Mouse (Mus musculus) MEL (cell line): ENCODE results near the gene Cnih3. TPM values are rescaled to one million over a fixed set of nuclear protein-coding genes. Genes with fewer than 3 reads are reported as not detected.

ENCODE experiments used
- DNase-seq: peaks from one replicate; pipeline ENCODE4 v3.0.0; 2011; ENCODE audit warnings: low read depth, low spot score
- H3K27ac ChIP-seq: 2 replicates; pipeline ENCODE4 v1.5.1; 2012; ENCODE audit warnings: low read depth, mild to moderate bottlenecking, control low read depth, low read length, moderate library complexity; ENCODE audit not compliant: control insufficient read depth
- H3K27me3 ChIP-seq, 2 experiments: fragments of 150-350 bp in 1 of 2; sonication (generic) in 1 of 2; 2 replicates each; pipeline ENCODE4 v1.6.1; 2012; ENCODE audit warnings: low read length in 2 of 2, mild to moderate bottlenecking in 2 of 2, improper control_type of control experiment in 1 of 2, moderate library complexity in 1 of 2; ENCODE audit not compliant: insufficient read depth in 2 of 2, control insufficient read depth in 1 of 2
- H3K36me3 ChIP-seq, 2 experiments: 2 replicates each; pipeline ENCODE4 v1.6.1; 2012 to 2014; ENCODE audit warnings: low read length in 2 of 2, improper control_type of control experiment in 1 of 2, inconsistent platforms in 1 of 2, mild to moderate bottlenecking in 1 of 2; ENCODE audit not compliant: insufficient read depth in 2 of 2, control insufficient read depth in 1 of 2
- H3K4me1 ChIP-seq, 2 experiments: fragments of 150-350 bp in 1 of 2; sonication (generic) in 1 of 2; 2 replicates each; pipeline ENCODE4 v1.6.1; 2012; ENCODE audit warnings: low read length in 2 of 2, improper control_type of control experiment in 1 of 2, mild to moderate bottlenecking in 1 of 2; ENCODE audit not compliant: insufficient read depth in 2 of 2, control insufficient read depth in 1 of 2
- H3K4me3 ChIP-seq, 2 experiments: fragments of 150-350 bp in 1 of 2; sonication (generic) in 1 of 2; 2 replicates each; pipeline ENCODE4 v1.5.1; 2012; ENCODE audit warnings: low read depth in 2 of 2, low read length in 2 of 2, mild to moderate bottlenecking in 2 of 2, moderate library complexity in 2 of 2, control low read depth in 1 of 2, improper control_type of control experiment in 1 of 2; ENCODE audit not compliant: control insufficient read depth in 1 of 2, insufficient read depth in 1 of 2
- H3K79me2 ChIP-seq: 2 replicates; pipeline ENCODE4 v1.6.1; 2012; ENCODE audit warnings: mild to moderate bottlenecking, low read length, moderate library complexity; ENCODE audit not compliant: control insufficient read depth, poor library complexity, insufficient read depth
- H3K9ac ChIP-seq: 2 replicates; pipeline ENCODE4 v1.6.1; 2012; ENCODE audit warnings: low read depth, mild to moderate bottlenecking, control low read depth, low read length, moderate library complexity; ENCODE audit not compliant: control insufficient read depth, poor library complexity, severe bottlenecking
- H3K9me3 ChIP-seq: fragments of 150-350 bp; sonication (generic); replicated peaks from 2 replicates; pipeline ENCODE4 v1.6.1; 2012; ENCODE audit warnings: mild to moderate bottlenecking, low read length, improper control_type of control experiment, moderate library complexity; ENCODE audit not compliant: insufficient read depth
- BHLHE40 ChIP-seq: IDR thresholded peaks from 2 replicates; pipeline ENCODE4 v1.6.1; 2012; ENCODE audit warnings: low read depth, mild to moderate bottlenecking, inconsistent platforms, low read length, improper control_type of control experiment, borderline replicate concordance
- CHD1 ChIP-seq: IDR thresholded peaks from 2 replicates; pipeline ENCODE4 v1.6.1; 2012; ENCODE audit warnings: low read depth, mild to moderate bottlenecking, inconsistent platforms, low read length, improper control_type of control experiment
- EP300 ChIP-seq, 2 experiments: IDR thresholded peaks; 2 replicates each; pipeline ENCODE4 v1.6.1; 2011; ENCODE audit warnings: improper control_type of control experiment in 2 of 2, low read length in 2 of 2, low read depth in 1 of 2, mild to moderate bottlenecking in 1 of 2
- GABPA ChIP-seq: IDR thresholded peaks from 2 replicates; pipeline ENCODE4 v1.6.1; 2012; ENCODE audit warnings: low read depth, mild to moderate bottlenecking, inconsistent platforms, low read length, improper control_type of control experiment, moderate library complexity
- KAT2A ChIP-seq: conservative IDR thresholded peaks from 2 replicates; pipeline ENCODE4 v1.6.1; 2012; ENCODE audit warnings: low read depth, low read length, improper control_type of control experiment, inconsistent platforms
- MAX ChIP-seq: IDR thresholded peaks from 2 replicates; pipeline ENCODE4 v1.6.1; 2011; ENCODE audit warnings: low read length, improper control_type of control experiment
- MEF2A ChIP-seq: IDR thresholded peaks from 2 replicates; pipeline ENCODE4 v1.6.1; 2014; ENCODE audit warnings: low read depth, mild to moderate bottlenecking, inconsistent platforms, low read length, improper control_type of control experiment; ENCODE audit not compliant: poor library complexity, insufficient replicate concordance, severe bottlenecking; ENCODE audit errors: extremely low read depth
- NELFE ChIP-seq: IDR thresholded peaks from 2 replicates; pipeline ENCODE4 v1.6.1; 2011; ENCODE audit warnings: low read depth, low read length, improper control_type of control experiment
- POLR2A ChIP-seq, 2 experiments: IDR thresholded peaks; 2 replicates each; pipeline ENCODE4 v1.6.1; 2011 to 2012; ENCODE audit warnings: low read length in 2 of 2, mild to moderate bottlenecking in 2 of 2, control low read depth in 1 of 2, improper control_type of control experiment in 1 of 2, low read depth in 1 of 2, moderate library complexity in 1 of 2; ENCODE audit not compliant: control insufficient read depth in 1 of 2, insufficient read depth in 1 of 2, poor library complexity in 1 of 2
- RCOR1 ChIP-seq: IDR thresholded peaks from 2 replicates; pipeline ENCODE4 v1.6.1; 2012; ENCODE audit warnings: low read depth, mild to moderate bottlenecking, inconsistent platforms, low read length, improper control_type of control experiment
- SIN3A ChIP-seq: IDR thresholded peaks from 2 replicates; pipeline ENCODE4 v1.6.1; 2012; ENCODE audit warnings: low read length, improper control_type of control experiment, inconsistent platforms
- SMC3 ChIP-seq: IDR thresholded peaks from 2 replicates; pipeline ENCODE4 v1.6.1; 2011; ENCODE audit warnings: low read depth, low read length, improper control_type of control experiment
- TBP ChIP-seq: IDR thresholded peaks from 2 replicates; pipeline ENCODE4 v1.8.0; 2011; ENCODE audit warnings: low read depth, low read length, improper control_type of control experiment
- TCF12 ChIP-seq: IDR thresholded peaks from 2 replicates; pipeline ENCODE4 v1.6.1; 2014; ENCODE audit warnings: low read depth, mild to moderate bottlenecking, inconsistent platforms, low read length, improper control_type of control experiment, moderate library complexity
- UBTF ChIP-seq: IDR thresholded peaks from 2 replicates; pipeline ENCODE4 v1.6.1; 2012; ENCODE audit warnings: low read depth, mild to moderate bottlenecking, inconsistent platforms, low read length, improper control_type of control experiment, moderate library complexity, borderline replicate concordance; ENCODE audit not compliant: insufficient read depth
- USF1 ChIP-seq: IDR thresholded peaks from 2 replicates; pipeline ENCODE4 v1.6.1; 2014; ENCODE audit warnings: low read depth, mild to moderate bottlenecking, inconsistent platforms, low read length, improper control_type of control experiment, moderate library complexity
- USF2 ChIP-seq, 2 experiments: IDR thresholded peaks; 2 replicates each; pipeline ENCODE4 v1.6.1; 2011 to 2012; ENCODE audit warnings: improper control_type of control experiment in 2 of 2, low read length in 2 of 2, borderline replicate concordance in 1 of 2, inconsistent platforms in 1 of 2, low read depth in 1 of 2, mild to moderate bottlenecking in 1 of 2; ENCODE audit not compliant: insufficient read depth in 1 of 2
- ZC3H11A ChIP-seq: IDR thresholded peaks from 2 replicates; pipeline ENCODE4 v1.6.1; 2012; ENCODE audit warnings: low read depth, mild to moderate bottlenecking, inconsistent platforms, low read length, improper control_type of control experiment
- ZNF384 ChIP-seq: IDR thresholded peaks from 2 replicates; pipeline ENCODE4 v1.6.1; 2012; ENCODE audit warnings: low read depth, mild to moderate bottlenecking, inconsistent platforms, low read length, improper control_type of control experiment
- polyA plus RNA-seq, 2 experiments: library from polyadenylated mRNA; stranded (reverse) in 1 of 2; unstranded in 1 of 2; fragments of >175 nt in 1 of 2; fragments of >200 nt in 1 of 2; gene quantifications; 2 replicates each; pipeline versions ENCODE4 v1.2.1 to v1.2.4; 2012; ENCODE audit warnings: low replicate concordance in 2 of 2, low read depth in 1 of 2; ENCODE audit not compliant: insufficient read length in 2 of 2, insufficient read depth in 1 of 2, missing spikeins in 1 of 2
- total RNA-seq: library from RNA; depleted of rRNA; stranded (reverse); fragments of 300-350 nt; gene quantifications from 2 replicates; pipeline ENCODE4 v1.2.3, GENCODE M21; 2012

Cnih3 gene
- total and polyA plus RNA-seq, 3 experiments, result not detected

- DNase-seq, result no peak
- H3K27ac ChIP-seq, result no peak overlapping the region
- no peaks in the 10 kb centered on the region for H3K9me3 ChIP-seq
- peaks cover 0 to 1% of the 10 kb centered on the region in 2 experiments; a peak in 3 of 4 replicates for H3K27me3 ChIP-seq
- H3K79me2 ChIP-seq, result no peaks in the 10 kb centered on the region
- no peak overlapping the region for H3K4me3 ChIP-seq
- no peak overlapping the region for H3K9ac ChIP-seq
- H3K4me1 ChIP-seq, result no peaks in the 10 kb centered on the region
- no peaks in the 10 kb centered on the region for H3K36me3 ChIP-seq
- TF ChIP-seq USF1, result no peak
- no peak for TF ChIP-seq UBTF
- TF ChIP-seq TBP, result no peak
- TF ChIP-seq USF2 (IDR thresholded peaks at IDR 0.05; ENCODE audit: borderline replicate concordance in 1 of 2, insufficient read depth in 1 of 2, low read depth in 1 of 2, low read length in 2 of 2), result no peak
- no peak for TF ChIP-seq MAX
- no peak for TF ChIP-seq SMC3
- TF ChIP-seq KAT2A, result no peak
- no peak for TF ChIP-seq TCF12
These were observed 88.7 kb downstream of the Cnih3 start for GRCm38 (mm10) chr1:181440982-181441603.

DNA sequence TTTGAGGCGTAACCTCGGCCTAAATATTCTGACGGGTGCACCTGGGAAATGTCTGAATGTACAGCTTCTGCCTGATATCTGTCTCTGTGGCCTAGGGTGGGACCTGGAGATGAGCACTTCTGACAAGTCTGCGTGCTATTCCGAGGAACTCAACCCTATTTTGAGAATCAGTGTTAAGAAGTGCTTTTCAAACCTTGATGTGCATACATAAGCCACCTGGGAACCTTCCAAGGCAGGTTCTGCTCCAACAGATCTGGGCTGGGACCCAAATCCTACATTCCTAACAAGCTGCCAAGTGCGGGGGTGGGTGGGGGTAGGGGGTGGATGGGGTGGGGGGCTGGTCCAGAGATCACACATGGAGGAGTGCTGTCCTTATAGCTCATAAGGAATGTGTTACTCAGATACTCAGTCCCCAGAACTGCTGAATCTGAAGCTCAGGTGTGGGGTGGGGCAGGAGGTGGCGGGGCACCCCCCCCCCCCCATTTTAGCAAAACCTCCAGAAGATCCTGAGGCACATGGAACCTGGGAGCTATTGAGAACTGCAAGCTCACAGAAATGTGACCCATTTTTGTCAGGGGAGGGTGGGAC is 89.3 kb downstream of the Cnih3 start:
- no peaks in the 10 kb centered on the region for H3K4me1 ChIP-seq
- H3K27me3 ChIP-seq, result peaks cover 0 to 1% of the 10 kb centered on the region in 2 experiments; a peak in 3 of 4 replicates
- H3K79me2 ChIP-seq, result no peaks in the 10 kb centered on the region
- no peak for DNase-seq
- no peaks in the 10 kb centered on the region for H3K36me3 ChIP-seq
- H3K27ac ChIP-seq, result no peak overlapping the region
- no peaks in the 10 kb centered on the region for H3K9me3 ChIP-seq
- no peak for TF ChIP-seq POLR2A (IDR thresholded peaks at IDR 0.05; ENCODE audit: control insufficient read depth in 1 of 2, insufficient read depth in 1 of 2, low read depth in 1 of 2, low read length in 2 of 2, poor library complexity in 1 of 2)
- no peak for TF ChIP-seq GABPA
- TF ChIP-seq SIN3A, result no peak
- TF ChIP-seq BHLHE40, result no peak
- no peak for TF ChIP-seq MAX
- no peak for TF ChIP-seq ZC3H11A
- TF ChIP-seq EP300 (IDR thresholded peaks at IDR 0.05; ENCODE audit: low read depth in 1 of 2, low read length in 2 of 2), result no peak
- no peak for TF ChIP-seq NELFE
- TF ChIP-seq USF2 (IDR thresholded peaks at IDR 0.05; ENCODE audit: borderline replicate concordance in 1 of 2, insufficient read depth in 1 of 2, low read depth in 1 of 2, low read length in 2 of 2), result no peak
- no peak for TF ChIP-seq MEF2A
- TF ChIP-seq RCOR1, result no peak
- TF ChIP-seq ZNF384, result no peak
- no peak for TF ChIP-seq CHD1
- no peak for TF ChIP-seq SMC3
- TF ChIP-seq, all 39 proteins: peak for 0
- no peak overlapping the region for H3K9ac ChIP-seq
- no peak overlapping the region for H3K4me3 ChIP-seq
